Mouse (Mus musculus) ovary, adult 2 months (tissue): ENCODE results near the gene Nphp3. TPM values are rescaled to one million over a fixed set of nuclear protein-coding genes. Genes with fewer than 3 reads are reported as not detected.

Experiments
- polyA plus RNA-seq: library from polyadenylated mRNA; depleted of rRNA; stranded (reverse); fragments of >200 nt; gene quantifications from 2 replicates; pipeline ENCODE4 v1.2.3, GENCODE M21; 2012; rRNA removed

Gene Nphp3
- polyA plus RNA-seq, result 15.3 and 22.8 TPM in 2 replicates

DNA sequence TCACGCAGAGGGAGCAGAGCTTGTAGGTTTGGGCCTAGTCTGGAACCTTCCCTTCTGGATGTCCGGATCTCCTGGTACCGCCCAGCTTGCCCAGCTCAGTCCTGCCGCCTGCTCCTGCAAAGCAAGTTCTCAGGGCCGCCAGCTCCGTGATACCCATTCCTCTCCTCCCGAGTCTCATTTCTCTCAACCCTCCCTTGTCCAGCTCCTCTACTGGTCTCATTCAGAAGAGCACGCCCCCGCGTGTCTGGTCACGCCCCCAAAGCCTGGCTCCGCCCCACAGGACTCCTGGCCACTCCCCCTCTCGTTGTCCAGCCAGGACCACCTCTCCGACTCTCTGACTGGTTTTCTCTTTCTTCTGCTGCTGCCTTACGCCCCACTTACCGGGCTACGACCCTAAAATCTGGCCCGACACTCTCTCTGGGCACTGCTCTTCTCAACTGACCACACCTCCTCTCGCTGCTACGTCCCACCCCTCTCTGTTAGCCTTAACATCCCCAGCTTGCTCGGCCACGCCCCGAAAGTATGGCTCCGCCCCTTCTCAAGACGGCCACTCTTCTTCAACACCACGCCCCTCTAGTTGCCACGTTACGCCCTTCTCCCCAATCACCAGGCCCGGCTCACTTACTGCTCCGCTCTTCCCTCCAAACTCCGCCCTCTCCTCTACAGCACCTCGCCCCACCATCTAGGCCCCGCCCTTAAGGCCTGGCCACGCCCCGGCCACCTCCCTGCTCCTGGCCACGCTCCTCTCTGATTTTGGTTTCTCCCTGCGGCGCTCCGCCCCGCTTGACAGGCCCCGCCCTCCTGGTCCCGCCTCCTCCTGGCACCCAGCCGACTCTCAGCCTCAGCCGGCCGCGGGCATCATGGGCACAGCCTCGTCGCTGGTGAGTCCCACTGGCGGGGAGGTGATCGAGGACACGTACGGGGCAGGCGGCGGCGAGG lies at the start of gene Nphp3:
TSS of gene Nphp3 (plus strand) at position 624 of the 939 bp plus-strand sequence.

DNA sequence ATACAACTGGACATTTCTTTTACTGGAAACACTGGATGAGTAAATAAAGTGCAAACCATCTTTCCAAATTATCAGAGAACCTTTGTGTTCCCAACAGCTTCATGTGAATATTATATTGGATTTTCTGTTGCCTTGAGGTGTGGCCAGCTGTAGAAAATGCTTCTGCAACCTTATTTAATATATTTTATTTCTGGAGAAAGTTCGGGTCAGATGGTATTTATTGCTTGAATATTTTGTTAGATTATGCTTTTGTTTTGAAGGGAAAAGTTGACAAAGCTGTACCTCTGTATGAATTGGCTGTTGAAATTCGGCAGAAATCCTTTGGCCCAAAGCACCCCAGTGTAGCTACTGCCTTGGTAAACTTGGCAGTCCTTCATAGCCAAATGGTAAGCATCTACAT lies 38.0 kb downstream of the Nphp3 start, which contains the start of gene Gm28305:
TSS of gene Gm28305 (plus strand) at position 301 of the 400 bp plus-strand sequence.

DNA sequence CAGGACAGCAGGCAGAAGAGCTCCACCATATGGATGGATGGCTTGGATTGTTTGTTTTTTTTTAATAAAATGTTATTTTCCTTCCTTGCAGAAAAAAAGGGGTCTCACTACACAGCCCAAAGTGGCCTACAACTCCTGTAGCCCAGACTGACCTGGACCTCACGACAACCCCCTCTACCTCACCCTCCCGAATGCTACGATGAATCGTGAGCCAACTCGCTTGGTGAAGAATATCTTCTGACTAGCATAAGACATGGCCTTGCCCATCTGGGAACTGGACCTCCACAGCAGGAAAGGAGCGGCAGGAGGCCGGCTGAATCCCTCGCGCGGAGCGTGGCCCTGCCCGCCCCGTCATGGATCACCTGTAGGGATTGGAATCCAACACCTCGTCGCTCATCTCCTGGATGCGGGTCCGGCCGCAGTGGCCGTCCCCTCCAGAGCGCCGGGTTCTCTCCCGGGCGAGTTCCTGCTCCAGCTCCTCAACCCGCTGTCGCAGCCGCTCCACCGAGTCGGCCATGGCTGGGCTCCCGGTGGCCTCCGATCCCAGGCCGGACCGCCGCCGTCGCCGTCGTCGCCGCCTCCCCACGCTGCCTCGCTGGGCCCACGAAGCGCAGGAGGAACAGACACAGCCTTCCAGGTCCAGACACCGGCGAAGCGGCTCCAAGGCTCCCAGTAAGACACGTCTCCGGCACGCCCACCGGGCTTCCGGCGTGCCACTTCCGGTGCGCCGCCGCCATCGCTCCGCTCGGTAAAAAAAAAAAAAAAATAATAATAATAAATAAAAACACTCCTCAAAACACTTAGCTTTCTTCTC lies 60.3 kb downstream of the Nphp3 start, which contains the start of gene Uba5:
TSS of gene Uba5 (minus strand) at position 705 of the 814 bp plus-strand sequence.

DNA sequence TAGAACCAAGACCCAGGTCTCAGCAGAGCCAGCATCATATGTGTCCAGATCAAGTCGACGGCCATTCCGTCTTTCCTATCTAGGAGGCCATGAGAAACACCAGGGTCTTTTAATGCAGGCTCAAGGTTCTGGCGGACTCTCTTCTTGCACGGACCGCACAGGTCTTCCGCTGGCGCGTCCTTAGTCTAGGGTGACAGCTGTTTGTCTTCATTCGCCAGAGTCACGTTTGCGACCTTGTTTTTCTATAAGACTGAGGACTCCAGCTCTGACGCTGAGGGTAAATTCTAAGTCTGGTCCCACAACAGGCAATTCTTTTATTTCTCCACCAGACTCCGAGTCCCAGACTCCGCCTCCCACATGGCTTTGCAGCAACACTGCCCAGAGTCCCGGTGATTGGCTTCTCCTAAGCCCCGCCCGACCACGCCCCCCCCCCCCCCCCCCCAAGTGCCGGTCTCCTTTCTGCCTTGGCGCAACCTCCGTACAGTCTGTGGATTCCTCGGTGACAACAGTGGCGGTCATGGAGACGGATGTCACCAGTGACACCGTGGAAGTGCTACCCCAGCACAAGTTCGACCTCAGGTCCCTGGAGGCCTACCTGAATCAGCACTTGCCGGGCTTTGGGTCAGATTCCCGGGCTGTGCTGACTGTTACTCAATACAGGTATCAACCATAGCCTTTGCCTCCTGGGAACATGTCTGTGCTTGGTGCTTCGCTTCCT lies 61.1 kb downstream of the Nphp3 start, which contains the start of gene Acad11:
TSS of gene Acad11 (plus strand) at position 134 of the 718 bp plus-strand sequence.

Other genes with a start within 250 kb of the Nphp3 start
- gene Tmem108, start 240.7 kb upstream of the Nphp3 start, polyA plus RNA-seq, result 15.7 and 20.3 TPM in 2 replicates
- gene Gm28305, start 38.1 kb downstream of the Nphp3 start, polyA plus RNA-seq, result not detected in 2 replicates
- gene Uba5, start 60.6 kb downstream of the Nphp3 start, polyA plus RNA-seq, result 16.8 and 17.7 TPM in 2 replicates
- gene Acad11, start 60.8 kb downstream of the Nphp3 start, polyA plus RNA-seq, result 18.3 and 26.9 TPM in 2 replicates
- gene Ackr4, start 124.4 kb downstream of the Nphp3 start, polyA plus RNA-seq, result 1.7 and 2.2 TPM in 2 replicates